In the genomic region with DNA sequence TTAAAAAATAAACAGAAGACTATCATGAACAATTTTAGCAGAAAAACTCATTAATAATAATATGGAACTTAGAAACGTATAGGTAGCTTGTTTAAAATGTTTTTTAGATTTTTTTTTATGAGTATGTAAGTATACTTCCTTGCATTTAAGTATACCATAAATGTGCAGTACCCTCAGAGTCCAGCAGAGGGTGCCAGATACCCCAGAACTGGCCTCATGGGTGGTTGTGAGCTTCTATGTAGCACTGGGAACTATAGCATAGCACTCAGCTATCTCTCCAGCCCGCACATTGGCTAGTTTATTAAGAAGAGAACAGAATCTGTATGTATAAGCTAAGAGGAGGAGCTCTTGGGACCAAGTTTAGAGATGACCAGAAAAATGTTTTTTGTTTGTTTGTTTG, we compare ENCODE assay signal across 11 mouse cellular contexts.
DNase-seq lines count a peak whose midpoint lies in the region; ATAC-seq and TF ChIP-seq lines count a peak whose summit lies in the region.
"Had no signal": no experiment of that assay in that cellular context is flagged by ENCODE, and none has a peak within 500 bp of the region (broad histone marks: within the 10 kb centered on the region; RNA-seq: fewer than 3 reads in every experiment).

No protein-coding gene starts in this region.

- H3K9me3 ChIP-seq in kidney, postnatal 0 days (replicated peaks; ENCODE audit: low read length): no peaks in the 10 kb centered on the region

- no peaks in the 10 kb centered on the region for H3K27me3 ChIP-seq in kidney, postnatal 0 days (ENCODE audit: insufficient read depth, low read length)

- peak; percentile 30; the same call in 1 of the 2 replicates for TF ChIP-seq CTCF in kidney, postnatal 0 days (IDR thresholded peaks at IDR 0.05; ENCODE audit: low read depth)
- 0 out of 2 replicates have a peak, but pooled peaks have one; percentile 33 for TF ChIP-seq CTCF in bone marrow macrophage, adult 2 months (IDR thresholded peaks at IDR 0.05; ENCODE audit: low read depth, low read length)

- no peaks in the 10 kb centered on the region for H3K4me1 ChIP-seq in kidney, postnatal 0 days (replicated peaks; ENCODE audit: insufficient read depth, low read length)
- H3K4me1 ChIP-seq in bone marrow macrophage, adult 2 months (ENCODE audit: control insufficient read depth, insufficient read depth, low read length): no peaks in the 10 kb centered on the region

- H3K36me3 ChIP-seq in kidney, postnatal 0 days (ENCODE audit: insufficient read depth, low read length): no peaks in the 10 kb centered on the region

- no peak overlapping the region for H3K9ac ChIP-seq in kidney, postnatal 0 days (ENCODE audit: low read depth, low read length)

- no peak overlapping the region for H3K27ac ChIP-seq in kidney, postnatal 0 days
- no peak overlapping the region for H3K27ac ChIP-seq in bone marrow macrophage, adult 2 months (ENCODE audit: insufficient read depth, low read depth, low read length)

- no peak overlapping the region for H3K4me3 ChIP-seq in kidney, postnatal 0 days (replicated peaks; ENCODE audit: low read depth, low read length)
- H3K4me3 ChIP-seq in bone marrow macrophage, adult 2 months (ENCODE audit: insufficient read depth, low read length): no peak overlapping the region
- H3K4me3 ChIP-seq: myocyte had no signal

- ATAC-seq in kidney, postnatal 0 days (replicated peaks; ENCODE audit: low FRiP score, low read depth): no peak
- ATAC-seq in erythroid progenitor cell, adult 5-6 weeks (replicated peaks; ENCODE audit: low FRiP score, poor library complexity, severe bottlenecking): no peak

- WGBS in kidney, postnatal 0 days: 76% methylated on average over 2 of the region's 2 CpGs

- DNase-seq in kidney, postnatal 0 days (ENCODE audit: low spot score): no peak
- no peak for DNase-seq in kidney, adult 8-10 months
- DNase-seq in thymus, postnatal 14 days: peak; percentile 5
- DNase-seq in thymus, postnatal 36 days: no peak
- peak; percentile 40 for DNase-seq in thymus, postnatal 4 days
- no peak for DNase-seq in adipocyte (ENCODE audit: low spot score)
- DNase-seq: cerebellum, adult 8-10 months; layer of hippocampus, postnatal 36 days had no signal

- no peak for TF ChIP-seq POLR2A in bone marrow macrophage, adult 2 months (IDR thresholded peaks at IDR 0.05; ENCODE audit: borderline replicate concordance, low read depth, low read length)

- H3K4me2 ChIP-seq in kidney, postnatal 0 days (ENCODE audit: low read length): no peak overlapping the region

Comparison
In these comparisons a context has a peak if more than half of its experiments do, and no peak if none do; other contexts are left out.
1. DNase-seq: peak in thymus, postnatal 14 days (single experiment) and thymus, postnatal 4 days (single experiment); none in kidney, postnatal 0 days (single experiment), kidney, adult 8-10 months (0 of 2), thymus, postnatal 36 days (0 of 2) and adipocyte (single experiment).